Mouse (Mus musculus) liver, postnatal 0 days (tissue): ENCODE results near the gene Olfr809. TPM values are rescaled to one million over a fixed set of nuclear protein-coding genes. Genes with fewer than 3 reads are reported as not detected.

ENCODE experiments used
- ATAC-seq: fragments of 200-750 bp; cut with Nextera tagmentation; 2 replicates; pipeline ENCODE4 v1.8.0; 2017; ENCODE audit warnings: mild to moderate bottlenecking, moderate library complexity
- DNase-seq: peaks from one replicate; pipeline ENCODE4 v3.0.0-alpha.2; 2016
- H3K27ac ChIP-seq: fragments of 300-500 bp; sonication (generic); 2 replicates; pipeline ENCODE4 v1.5.1; 2014; ENCODE audit warnings: antibody characterized with exemption, moderate library complexity, mild to moderate bottlenecking, low read depth
- H3K27me3 ChIP-seq: fragments of 300-500 bp; sonication (generic); 2 replicates; pipeline ENCODE4 v1.6.1; 2014; ENCODE audit warnings: low read length, control low read depth, mixed read lengths; ENCODE audit not compliant: insufficient read depth
- H3K36me3 ChIP-seq: fragments of 300-500 bp; sonication (generic); replicated peaks from 2 replicates; pipeline ENCODE4 v1.6.1; 2014; ENCODE audit warnings: mild to moderate bottlenecking, control low read depth, low read length, moderate library complexity, mixed read lengths; ENCODE audit not compliant: insufficient read depth
- H3K4me1 ChIP-seq: fragments of 300-500 bp; sonication (generic); 2 replicates; pipeline ENCODE4 v1.6.1; 2014; ENCODE audit warnings: antibody characterized with exemption, mild to moderate bottlenecking, control low read depth; ENCODE audit not compliant: insufficient read depth
- H3K4me2 ChIP-seq: fragments of 300-500 bp; sonication (generic); 2 replicates; pipeline ENCODE4 v1.6.1; 2014; ENCODE audit warnings: low read depth, mild to moderate bottlenecking, low read length, moderate library complexity, mixed read lengths
- H3K4me3 ChIP-seq: fragments of 300-500 bp; sonication (generic); 2 replicates; pipeline ENCODE4 v1.5.1; 2014; ENCODE audit warnings: low read depth, low read length
- H3K9ac ChIP-seq: fragments of 300-500 bp; sonication (generic); replicated peaks from 2 replicates; pipeline ENCODE4 v1.6.1; 2014; ENCODE audit warnings: mild to moderate bottlenecking, moderate library complexity
- H3K9me3 ChIP-seq: fragments of 300-500 bp; sonication (generic); 2 replicates; pipeline ENCODE4 v1.6.1; 2016; ENCODE audit warnings: mild to moderate bottlenecking, control low read depth, low read length, mixed read lengths
- CTCF ChIP-seq: sonication (generic); IDR thresholded peaks from 2 replicates; pipeline ENCODE4 v1.5.1; 2016; ENCODE audit warnings: antibody characterized with exemption, low read depth
- EP300 ChIP-seq: IDR thresholded peaks from 2 replicates; pipeline ENCODE4 v1.6.1; 2016; ENCODE audit warnings: antibody characterized with exemption, low read depth, mild to moderate bottlenecking
- WGBS: fragments of 180-500 bp; shearing (Covaris S2); extraction: QIAGEN DNeasy Blood & Tissue Kit; methylation state at CpG from one replicate; pipeline ENCODE4 v1.1.7; 2014; ENCODE audit not compliant: insufficient replicate concordance; 5-methylcytosine and 5-hydroxymethylcytosine counted together
- microRNA-seq: library from miRNA; unstranded; fragments of <30 nt; microRNA quantifications from one replicate; pipeline ENCODE4, GENCODE M21; 2016
- polyA plus RNA-seq: library from polyadenylated mRNA; unstranded; fragments of >200 nt; fragmentation: Nextera tagmentation; extraction: Ambion mirVana; gene quantifications from 2 replicates; pipeline ENCODE4 v1.2.1, GENCODE M21; 2015

Olfr809 gene
- polyA plus RNA-seq, 1 experiment from 2014 or later, result not detected

- no peak within 1 kb of the TSS for H3K27ac ChIP-seq
- H3K4me2 ChIP-seq, result no peak within 1 kb of the TSS
- H3K4me3 ChIP-seq, result no peak within 1 kb of the TSS
- no peak for TF ChIP-seq EP300
- TF ChIP-seq CTCF, result no peak
- H3K36me3 ChIP-seq, result no peaks in the 10 kb centered on the region
- H3K9ac ChIP-seq, result no peak within 1 kb of the TSS
- WGBS, result 62% methylated on average over 4 of the region's 4 CpGs
- no peaks in the 10 kb centered on the region for H3K9me3 ChIP-seq
- no peaks in the 10 kb centered on the region for H3K27me3 ChIP-seq
- no peaks in the 10 kb centered on the region for H3K4me1 ChIP-seq
- DNase-seq (no peak), ATAC-seq (no peak)
Observed at GRCm38 (mm10) chr10:129804296-129804695, 29.9 kb downstream of the Olfr809 start, which contains the start of gene Olfr811. Gene Olfr811 (minus strand): TSS chr10:129804396.

Small RNA genes lying within 50 kb of the gene (microRNA-seq; reads per million reads assigned to microRNA genes)
- not detected for gene Gm24485

Other genes starting within 250 kb of the Olfr809 start
- gene Olfr792, start 235.5 kb upstream of the Olfr809 start, polyA plus RNA-seq, result not detected in 2 replicates
- not detected in 2 replicates for gene Olfr794, start 207.0 kb upstream of the Olfr809 start, polyA plus RNA-seq
- gene Olfr796, start 162.1 kb upstream of the Olfr809 start, polyA plus RNA-seq, result not detected in 2 replicates
- gene Olfr798, start 146.7 kb upstream of the Olfr809 start, polyA plus RNA-seq, result not detected in 2 replicates
- gene Olfr799, start 137.2 kb upstream of the Olfr809 start, polyA plus RNA-seq, result not detected in 2 replicates
- gene Olfr800, start 116.9 kb upstream of the Olfr809 start, polyA plus RNA-seq, result not detected in 2 replicates
- not detected in 2 replicates for gene Olfr801, start 100.8 kb upstream of the Olfr809 start, polyA plus RNA-seq
- not detected in 2 replicates for gene Olfr802, start 86.5 kb upstream of the Olfr809 start, polyA plus RNA-seq
- not detected in 2 replicates for gene Olfr803, start 80.4 kb upstream of the Olfr809 start, polyA plus RNA-seq
- gene Olfr804, start 71.4 kb upstream of the Olfr809 start, polyA plus RNA-seq, result not detected in 2 replicates
- not detected in 2 replicates for gene Olfr805, start 45.3 kb upstream of the Olfr809 start, polyA plus RNA-seq
- gene Olfr806, start 32.7 kb upstream of the Olfr809 start, polyA plus RNA-seq, result not detected in 2 replicates
- not detected in 2 replicates for gene Olfr807, start 16.8 kb upstream of the Olfr809 start, polyA plus RNA-seq
- not detected in 2 replicates for gene Olfr808, start 9.2 kb upstream of the Olfr809 start, polyA plus RNA-seq
- gene Olfr810, start 20.3 kb downstream of the Olfr809 start, polyA plus RNA-seq, result not detected in 2 replicates
- gene Olfr811, start 29.8 kb downstream of the Olfr809 start, polyA plus RNA-seq, result not detected in 2 replicates
- not detected in 2 replicates for gene Olfr812, start 71.5 kb downstream of the Olfr809 start, polyA plus RNA-seq
- not detected in 2 replicates for gene Olfr813, start 80.7 kb downstream of the Olfr809 start, polyA plus RNA-seq
- not detected in 2 replicates for gene Olfr814, start 105.2 kb downstream of the Olfr809 start, polyA plus RNA-seq
- not detected in 2 replicates for gene Olfr815, start 131.2 kb downstream of the Olfr809 start, polyA plus RNA-seq
- not detected in 2 replicates for gene Olfr816, start 141.0 kb downstream of the Olfr809 start, polyA plus RNA-seq
- not detected in 2 replicates for gene Olfr818, start 174.5 kb downstream of the Olfr809 start, polyA plus RNA-seq
- gene Olfr819, start 192.6 kb downstream of the Olfr809 start, polyA plus RNA-seq, result not detected in 2 replicates
- not detected in 2 replicates for gene Olfr247, start 201.5 kb downstream of the Olfr809 start, polyA plus RNA-seq
- not detected in 2 replicates for gene Gm10310, start 210.4 kb downstream of the Olfr809 start, polyA plus RNA-seq
- gene Olfr820, start 238.0 kb downstream of the Olfr809 start, polyA plus RNA-seq, result not detected in 2 replicates